Mouse (Mus musculus) heart, adult 11 months (tissue): ENCODE results near the gene Nop53.

Experiments used
- DNase-seq: peaks from one replicate; pipeline ENCODE4 v3.0.0; 2022

The Nop53 gene

DNA sequence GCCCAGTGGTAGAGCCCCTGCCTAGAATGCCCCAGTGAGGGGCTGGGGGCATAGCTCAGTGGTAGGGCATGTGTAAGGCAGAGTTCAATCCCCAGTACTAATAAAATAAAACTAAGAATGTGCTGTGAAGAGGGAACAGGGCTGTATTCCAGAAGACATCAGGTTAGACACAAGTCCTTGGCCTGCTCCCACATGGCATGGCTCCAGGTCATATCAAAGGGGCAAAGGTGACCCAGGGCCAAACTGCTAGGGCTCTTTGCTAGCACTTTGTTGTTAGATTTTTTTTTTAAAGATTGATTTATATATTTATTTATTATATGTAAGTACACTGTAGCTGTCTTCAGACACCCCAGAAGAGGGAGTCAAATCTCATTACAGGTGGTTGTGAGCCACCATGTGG lies 27.5 kb downstream of the Nop53 start:
- peak; percentile 82 for DNase-seq

DNA sequence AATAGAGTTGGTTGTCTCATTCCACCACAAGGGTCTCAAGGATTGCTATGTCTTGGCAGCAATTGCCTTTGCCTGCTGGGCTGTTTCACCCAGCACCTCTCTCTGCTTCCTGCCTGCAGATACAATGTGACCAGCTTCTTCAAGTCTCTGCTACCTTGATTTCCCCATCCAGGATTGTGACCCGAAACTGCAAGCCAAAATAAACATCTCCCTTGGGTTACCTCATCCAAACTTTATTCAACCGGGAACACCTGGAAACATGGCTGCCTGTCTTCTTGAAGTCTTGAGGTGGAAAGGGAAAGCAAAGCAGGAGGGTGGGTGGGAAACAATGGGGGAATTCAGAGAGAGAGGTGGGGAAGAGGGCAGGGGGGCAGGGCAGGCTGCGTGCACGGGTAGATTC lies 28.9 kb downstream of the Nop53 start:
- peak; percentile 66 for DNase-seq

GRCm38 (mm10) chr7:15916134-15916723 lies 29.6 kb downstream of the Nop53 start:
- DNase-seq, result peak; percentile 76

DNA sequence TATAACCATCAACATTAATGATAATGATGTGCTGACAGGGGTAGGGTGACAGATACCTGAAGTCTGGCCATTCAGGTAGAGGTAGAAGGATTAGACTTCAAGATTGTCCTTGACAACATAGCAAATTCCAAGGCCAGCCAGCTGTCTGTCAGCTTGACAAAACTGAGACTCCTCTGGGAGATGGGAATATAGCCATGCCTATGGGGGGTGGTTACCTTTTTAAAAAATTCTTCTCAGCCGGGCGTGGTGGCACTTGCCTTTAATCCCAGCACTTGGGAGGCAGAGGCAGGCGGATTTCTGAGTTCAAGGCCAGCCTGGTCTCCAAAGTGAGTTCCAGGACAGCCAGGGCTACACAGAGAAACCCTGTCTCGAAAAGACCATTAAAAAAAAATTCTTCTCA lies 30.2 kb downstream of the Nop53 start:
- DNase-seq, result peak; percentile 84

- peak; percentile 83 for DNase-seq
Measured at GRCm38 (mm10) chr7:15914751-15915150, 31.1 kb downstream of the Nop53 start.

GRCm38 (mm10) chr7:15914252-15914651 lies 31.6 kb downstream of the Nop53 start:
- DNase-seq, result peak; percentile 84

DNA sequence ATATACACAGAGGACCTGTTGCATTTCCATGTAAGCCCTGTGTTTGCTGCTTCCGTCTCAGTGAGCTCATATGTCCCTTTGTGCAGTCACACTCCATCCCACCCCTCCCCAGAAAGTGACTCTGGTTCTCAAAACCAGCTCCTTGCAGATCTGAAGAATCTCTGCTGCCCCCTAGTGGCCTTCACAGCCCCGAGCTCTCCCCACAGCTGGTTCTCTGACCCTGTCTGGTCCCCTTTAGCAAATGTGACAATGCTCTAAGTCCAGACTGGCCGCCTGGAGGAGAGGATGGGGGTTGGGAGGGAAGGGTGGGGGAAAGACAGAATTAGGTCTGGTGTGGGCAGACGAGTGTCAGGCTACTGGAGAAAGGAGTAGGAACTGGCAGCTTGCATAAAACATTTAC lies 33.7 kb downstream of the Nop53 start:
- DNase-seq, result peak; percentile 92

DNA sequence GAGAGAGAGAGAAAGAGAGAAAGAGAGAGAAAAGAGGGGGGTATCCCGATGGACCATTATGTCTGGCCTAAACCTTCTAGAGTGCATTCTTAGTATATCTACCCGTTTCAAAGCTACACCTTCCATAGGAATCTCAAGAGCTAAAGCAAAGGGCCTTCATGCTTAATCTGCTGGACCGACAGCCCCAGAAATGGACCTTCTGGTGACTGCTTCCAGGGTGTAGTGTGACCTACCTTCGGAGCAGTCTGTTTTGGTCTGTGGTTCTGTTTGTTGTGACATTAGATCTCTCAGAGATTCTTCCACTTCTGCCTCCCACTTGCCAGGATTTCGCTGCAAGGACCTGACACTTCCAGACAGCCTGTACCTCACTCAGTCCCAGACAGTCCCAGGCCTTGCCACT lies 35.4 kb downstream of the Nop53 start:
- DNase-seq, result peak; percentile 50

DNA sequence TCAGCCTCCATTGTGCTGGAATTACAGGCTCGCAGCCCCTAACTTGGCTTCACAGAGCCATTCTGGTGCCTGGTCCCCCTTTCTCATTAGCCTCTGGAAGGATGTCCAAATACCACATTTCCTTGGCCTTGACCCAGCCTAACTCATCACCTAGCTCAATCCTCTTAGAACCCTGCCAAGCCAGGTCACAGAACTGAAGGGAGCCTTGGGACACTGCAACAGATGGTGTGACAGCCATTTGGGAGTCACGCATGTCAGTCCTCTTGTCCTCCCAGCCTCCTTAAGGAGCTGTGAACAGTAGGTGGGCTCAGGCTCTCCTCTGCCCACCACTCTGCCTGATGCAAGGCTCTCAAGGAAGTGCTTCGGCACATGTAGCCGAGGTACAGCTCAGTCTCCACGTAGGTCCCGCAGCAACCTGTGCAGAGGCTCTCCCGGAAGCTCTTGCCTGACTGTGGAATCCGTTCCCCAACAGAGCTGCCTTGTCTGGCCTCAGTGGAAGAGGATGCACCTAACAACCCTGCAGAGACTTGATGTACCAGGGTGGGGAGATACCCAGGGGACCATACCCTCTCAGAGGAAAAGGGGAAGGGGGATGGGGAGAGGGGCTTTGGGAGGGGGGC lies 37.8 kb downstream of the Nop53 start:
- DNase-seq, result peak; percentile 76

GRCm38 (mm10) chr7:15906602-15907001 lies 39.3 kb downstream of the Nop53 start:
- DNase-seq, result peak; percentile 63

- DNase-seq, result peak; percentile 40
Measured at GRCm38 (mm10) chr7:15905861-15906260, 40.0 kb downstream of the Nop53 start.

GRCm38 (mm10) chr7:15901366-15902048 lies 44.4 kb downstream of the Nop53 start:
- DNase-seq, result peak; percentile 80

DNA sequence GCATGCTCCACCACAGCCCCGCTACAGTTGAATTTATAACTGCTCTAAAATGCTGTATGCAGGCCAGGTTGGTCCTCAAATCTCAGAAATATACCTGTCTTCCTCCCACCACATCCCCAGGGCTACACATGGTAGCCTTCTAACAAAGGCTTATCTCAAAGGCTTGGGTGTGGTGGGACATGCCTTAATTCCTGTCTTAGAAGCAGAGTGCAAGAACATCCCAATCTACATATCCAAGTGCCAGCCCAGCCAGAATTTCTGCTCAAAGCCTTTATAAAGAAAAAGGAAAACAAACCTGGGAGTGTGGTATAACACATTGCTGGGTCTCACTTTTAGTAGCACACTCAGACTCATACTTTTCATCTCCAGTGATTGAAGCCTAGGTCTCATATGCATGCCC lies 51.6 kb downstream of the Nop53 start:
- peak; percentile 67 for DNase-seq
